Mouse (Mus musculus) activated CD4-positive, CD25-positive, alpha-beta regulatory T cell, adult 4 months (primary cell): Measurements from ENCODE around the gene Anxa3. TPM values are rescaled to one million over a fixed set of nuclear protein-coding genes. Genes with fewer than 3 reads are reported as not detected.
A peak's percentile ranks its signal among the peaks of the same experiment; 100 is the strongest.

Source experiments
- ATAC-seq: one replicate; pipeline ENCODE4 v1.8.0; 2017
- polyA plus RNA-seq, 2 experiments: library from polyadenylated mRNA; unstranded; fragments of 100-300 nt; shearing (Covaris generic); gene quantifications; one replicate each; pipeline ENCODE4 v1.2.1; 2017

Gene Anxa3
- polyA plus RNA-seq: under 1 TPM in 1 of 2 experiments, not detected in 1; 0.55 TPM

- no peak for ATAC-seq
Measured at GRCm38 (mm10) chr5:96792936-96793718, at the start of gene Anxa3. Anxa3 (plus strand) TSS chr5:96793339.

- ATAC-seq: no peak
Measured at GRCm38 (mm10) chr5:96747195-96747984, 45.7 kb upstream of the Anxa3 start.

GRCm38 (mm10) chr5:96757615-96758014, 35.5 kb upstream of the Anxa3 start:
- no peak for ATAC-seq

DNA sequence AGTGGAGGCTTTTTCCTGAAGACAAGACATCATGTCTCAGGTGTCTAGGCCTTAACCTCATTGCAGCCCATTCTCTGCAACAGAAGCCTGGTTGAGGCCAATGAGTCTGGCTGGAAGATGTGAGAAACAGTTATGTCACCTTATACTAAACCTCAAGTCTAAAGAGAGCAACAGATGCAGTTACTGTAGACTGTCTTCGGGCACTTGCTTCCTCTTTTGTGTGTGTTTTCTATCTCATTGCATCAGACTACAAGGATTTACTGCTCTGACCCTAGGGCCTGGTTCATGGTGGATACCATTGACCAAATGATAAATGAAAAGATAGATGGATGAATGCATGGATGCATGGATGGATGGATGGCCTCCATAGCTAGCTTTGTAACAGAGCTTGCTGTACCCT, 31.1 kb upstream of the Anxa3 start:
- no peak for ATAC-seq

DNA sequence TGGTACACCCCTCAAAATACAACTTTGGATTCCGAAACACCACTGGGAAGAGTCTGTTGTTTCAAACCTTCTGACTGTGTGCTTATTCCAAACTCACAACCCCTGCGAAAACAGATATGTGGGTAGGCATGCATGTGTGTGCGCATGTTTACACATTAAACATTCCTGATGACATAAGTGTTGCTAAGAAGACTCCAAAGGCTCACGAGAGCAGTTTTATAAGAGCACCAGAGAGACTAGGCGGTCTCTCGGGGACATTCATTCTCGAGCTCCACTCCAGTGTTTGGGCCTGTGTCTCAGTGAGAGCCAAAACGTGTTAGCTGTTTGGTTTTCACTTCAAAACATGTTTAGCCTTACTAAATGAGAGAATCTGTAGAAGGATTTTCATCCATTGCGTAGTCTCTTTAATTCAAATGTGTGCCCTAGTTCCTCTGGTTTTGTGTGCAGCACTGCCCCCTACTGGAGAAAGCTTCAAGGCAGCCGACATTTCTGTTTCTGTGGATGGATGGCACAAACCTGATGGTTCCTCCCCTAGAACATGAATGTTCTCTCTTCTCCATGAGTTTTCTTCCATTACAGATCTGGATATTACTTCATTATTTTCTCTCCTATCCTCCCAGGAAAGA, 24.2 kb upstream of the Anxa3 start:
- no peak for ATAC-seq

DNA sequence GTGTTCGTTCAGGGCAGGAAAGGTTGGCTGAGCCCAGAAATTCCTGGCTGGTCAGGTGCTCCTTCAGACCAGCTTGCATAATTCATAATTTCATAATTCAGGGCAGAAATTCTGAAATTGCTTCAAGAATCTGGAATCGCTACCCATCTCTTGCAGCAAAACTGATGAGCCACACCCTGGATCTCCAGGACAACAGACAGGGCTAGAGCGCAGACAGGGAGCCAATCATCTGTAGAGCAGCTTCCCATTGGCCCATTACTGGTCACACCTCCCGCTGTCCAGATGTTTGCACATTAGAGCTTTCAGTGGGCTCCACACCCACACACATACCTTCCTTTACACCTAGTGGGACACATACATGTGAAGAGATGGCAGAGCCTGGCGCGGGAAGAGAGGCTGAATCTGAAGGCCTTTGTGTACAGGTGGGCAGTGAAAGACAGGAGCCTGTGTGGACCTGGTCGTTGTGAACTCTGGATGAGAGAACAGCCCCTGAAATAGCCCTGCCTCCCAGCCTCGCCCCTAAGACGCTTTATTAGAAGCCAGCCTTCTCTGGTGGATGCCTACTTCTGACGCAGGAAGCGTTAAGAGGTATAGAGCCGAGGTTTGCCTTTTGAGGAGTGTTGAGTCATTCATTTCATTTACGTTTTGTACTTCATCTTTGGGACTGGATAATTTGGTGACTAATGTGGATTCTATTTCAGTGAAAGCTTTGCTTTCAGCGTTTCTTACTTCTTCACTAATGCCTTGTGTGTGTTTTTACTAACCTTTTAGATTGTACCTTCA, 9.4 kb upstream of the Anxa3 start:
- no peak for ATAC-seq

- ATAC-seq: no peak
Measured at GRCm38 (mm10) chr5:96785096-96785495, 8.0 kb upstream of the Anxa3 start.

DNA sequence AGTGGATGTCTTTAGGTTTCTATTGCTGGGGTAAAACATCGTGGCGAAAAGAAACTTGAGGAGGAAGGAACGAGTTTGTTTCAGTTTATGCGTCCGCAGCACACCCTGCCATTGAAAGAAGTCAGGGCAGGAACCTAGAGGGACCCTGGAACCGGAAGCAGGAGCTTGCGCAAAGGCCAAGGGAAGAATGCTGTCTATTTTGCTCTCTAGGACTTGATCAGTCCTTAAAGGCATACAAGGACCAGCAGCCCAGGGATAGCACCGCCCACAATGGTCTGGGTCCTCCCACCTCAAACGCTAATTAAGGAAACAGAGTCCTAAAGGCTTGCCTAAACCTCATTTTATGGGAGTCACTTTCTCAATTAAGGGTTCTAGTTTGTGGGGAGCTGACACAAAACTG, 717 bp upstream of the Anxa3 start:
- no peak for ATAC-seq

DNA sequence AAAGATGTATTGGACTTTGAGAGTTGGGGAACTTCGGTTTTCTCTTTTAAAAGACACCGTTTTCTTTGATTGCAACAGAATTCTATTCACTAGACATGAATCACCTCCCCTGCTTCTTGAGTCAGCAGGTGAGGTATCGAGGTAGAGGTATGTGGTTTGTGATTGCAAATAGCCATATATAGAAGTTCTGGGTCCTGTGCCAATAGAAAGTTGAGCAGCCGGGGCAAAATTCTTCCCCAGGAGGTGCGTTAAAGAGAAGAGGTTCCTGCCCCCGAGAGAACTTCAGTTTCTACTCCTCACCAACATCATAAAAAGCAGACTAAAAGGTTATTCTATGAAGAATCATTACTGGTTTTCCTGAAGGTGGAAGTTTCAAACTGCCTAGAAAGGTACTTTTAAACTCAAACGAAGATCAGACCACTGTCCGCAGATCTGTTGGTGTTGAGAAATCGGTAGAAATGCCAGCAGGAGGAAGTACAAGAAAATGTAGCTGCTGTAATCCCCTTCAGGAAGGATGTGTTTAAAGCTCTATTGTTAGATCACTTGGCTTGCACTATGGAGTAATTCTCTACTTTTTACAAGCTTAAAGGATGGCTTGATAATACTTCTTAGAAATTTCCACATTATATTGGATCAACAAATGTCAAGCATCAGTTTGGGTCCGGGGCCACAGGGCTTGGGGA, 955 bp downstream of the Anxa3 start:
- no peak for ATAC-seq

GRCm38 (mm10) chr5:96795752-96796151, 2.6 kb downstream of the Anxa3 start:
- ATAC-seq: no peak

GRCm38 (mm10) chr5:96797465-96797864, 4.3 kb downstream of the Anxa3 start:
- no peak for ATAC-seq

- no peak for ATAC-seq
Measured at GRCm38 (mm10) chr5:96799165-96799564, 6.0 kb downstream of the Anxa3 start.

GRCm38 (mm10) chr5:96799969-96800368, 6.8 kb downstream of the Anxa3 start:
- ATAC-seq: no peak

- no peak for ATAC-seq
Measured at GRCm38 (mm10) chr5:96802185-96802584, 9.0 kb downstream of the Anxa3 start.

- ATAC-seq: no peak
Measured at GRCm38 (mm10) chr5:96803091-96803490, 10.0 kb downstream of the Anxa3 start.

GRCm38 (mm10) chr5:96804304-96804703, 11.2 kb downstream of the Anxa3 start:
- no peak for ATAC-seq

- no peak for ATAC-seq
Measured at GRCm38 (mm10) chr5:96804813-96805212, 11.7 kb downstream of the Anxa3 start.

DNA sequence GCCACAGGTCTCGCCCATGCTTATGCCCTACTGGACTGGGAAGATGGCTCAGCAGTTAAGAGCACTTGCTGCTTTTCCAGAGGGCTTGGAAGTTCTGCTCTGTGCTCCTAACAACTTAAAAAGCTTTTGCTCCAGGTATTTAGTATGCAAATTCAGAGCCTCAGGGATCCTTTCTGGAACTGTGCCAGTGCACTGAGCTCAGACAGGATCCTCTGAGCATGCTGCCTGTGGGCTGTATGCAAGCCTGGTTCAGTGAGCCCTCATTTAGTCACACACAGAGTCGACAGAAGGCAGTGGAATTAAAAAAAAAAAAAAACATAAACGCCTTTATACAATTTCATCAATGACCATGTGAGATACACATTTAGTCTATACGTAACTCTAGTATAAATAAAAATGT, 17.5 kb downstream of the Anxa3 start:
- no peak for ATAC-seq

- ATAC-seq: peak; percentile 69
Measured at GRCm38 (mm10) chr5:96824769-96825327, 31.7 kb downstream of the Anxa3 start.

DNA sequence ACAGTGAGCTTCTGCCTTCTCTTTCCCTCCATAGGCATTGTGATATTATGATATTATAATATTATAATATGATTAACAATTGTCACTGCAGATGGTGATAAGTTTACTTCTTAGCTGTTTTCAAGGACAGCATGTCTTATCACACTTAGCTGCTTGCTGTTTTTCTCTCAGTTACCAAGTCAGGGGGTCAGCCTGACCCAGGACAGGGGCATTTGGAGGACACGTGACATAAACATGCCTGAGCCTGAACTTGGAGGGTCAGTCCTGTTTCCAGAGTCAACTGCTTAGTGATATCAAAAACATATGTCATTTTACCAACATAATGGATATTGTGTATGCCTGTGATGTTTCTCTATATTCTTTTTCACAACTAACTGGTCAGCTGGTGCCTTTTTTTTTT, 34.0 kb downstream of the Anxa3 start:
- no peak for ATAC-seq

GRCm38 (mm10) chr5:96834338-96834737, 41.2 kb downstream of the Anxa3 start:
- ATAC-seq: no peak

- no peak for ATAC-seq
Measured at GRCm38 (mm10) chr5:96847986-96848385, 54.8 kb downstream of the Anxa3 start.
